Mouse (Mus musculus): ENCODE data around the gene Mucl3. TPM values are rescaled to one million over a fixed set of nuclear protein-coding genes. Genes with fewer than 3 reads are reported as not detected.

Gene Mucl3
- polyA plus RNA-seq, 1 experiment from 2014 or later = 0.08 TPM

- ATAC-seq (ENCODE audit: low read depth) (peak; percentile 33; the same call in 1 of the 2 replicates), DNase-seq (ENCODE audit: low spot score) (peak; percentile 48)
- Histone ChIP-seq H3K36me3 (ENCODE audit: control insufficient read depth, insufficient read depth, low read length) (no peaks in the 10 kb centered on the region), H3K27ac (replicated peaks; ENCODE audit: low read depth, low read length) (no peak overlapping the region), H3K4me1 (ENCODE audit: control insufficient read depth, insufficient read depth, low read length) (no peaks in the 10 kb centered on the region), H3K9me3 (ENCODE audit: control insufficient read depth, low read length) (no peaks in the 10 kb centered on the region), H3K4me3 (ENCODE audit: low read depth, low read length) (no peak overlapping the region), H3K27me3 (replicated peaks; ENCODE audit: control insufficient read depth, insufficient read depth, low read length) (no peaks in the 10 kb centered on the region), H3K4me2 (ENCODE audit: low read depth, low read length) (no peak overlapping the region), H3K9ac (ENCODE audit: low read depth, low read length) (no peak overlapping the region)
- 39% methylated on average over 7 of the region's 8 CpGs for WGBS
Observed at GRCm38 (mm10) chr17:35601736-35602354, 41.6 kb downstream of the Mucl3 start.

DNA sequence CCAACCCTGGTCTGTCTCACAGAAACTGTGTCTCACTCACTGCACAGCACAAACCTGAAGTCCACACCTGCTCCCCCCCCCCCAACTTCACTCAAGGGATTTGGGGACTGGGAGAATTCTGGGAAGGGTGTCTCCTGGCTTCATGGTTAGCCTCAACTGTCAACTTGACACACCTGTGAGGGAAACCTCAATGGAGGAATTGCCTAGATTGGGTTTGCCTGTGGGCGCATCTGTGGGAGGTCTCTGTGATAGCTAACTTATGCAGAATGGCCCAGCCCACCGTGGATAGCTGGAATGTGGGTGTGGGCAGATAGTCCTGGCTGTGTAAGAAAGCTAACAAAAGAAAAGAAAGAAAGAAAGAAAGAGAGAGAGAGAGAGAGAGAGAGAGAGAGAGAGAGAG lies 42.2 kb downstream of the Mucl3 start, which contains the start of gene Sfta2:
Gene Sfta2 (plus strand): TSS at position 301 of the 400 bp plus-strand sequence.
- ATAC-seq (ENCODE audit: low read depth) (no peak), DNase-seq (ENCODE audit: low spot score) (peak; percentile 30)
- Histone ChIP-seq H3K36me3 (ENCODE audit: control insufficient read depth, insufficient read depth, low read length) (no peaks in the 10 kb centered on the region), H3K27me3 (replicated peaks; ENCODE audit: control insufficient read depth, insufficient read depth, low read length) (no peaks in the 10 kb centered on the region), H3K9me3 (ENCODE audit: control insufficient read depth, low read length) (no peaks in the 10 kb centered on the region), H3K4me3 (ENCODE audit: low read depth, low read length) (no peak within 1 kb of the TSS), H3K4me1 (ENCODE audit: control insufficient read depth, insufficient read depth, low read length) (no peaks in the 10 kb centered on the region), H3K27ac (replicated peaks; ENCODE audit: low read depth, low read length) (no peak within 1 kb of the TSS), H3K9ac (ENCODE audit: low read depth, low read length) (no peak within 1 kb of the TSS), H3K4me2 (ENCODE audit: low read depth, low read length) (no peak within 1 kb of the TSS)
- 53% methylated on average over 2 of the region's 2 CpGs for WGBS

DNA sequence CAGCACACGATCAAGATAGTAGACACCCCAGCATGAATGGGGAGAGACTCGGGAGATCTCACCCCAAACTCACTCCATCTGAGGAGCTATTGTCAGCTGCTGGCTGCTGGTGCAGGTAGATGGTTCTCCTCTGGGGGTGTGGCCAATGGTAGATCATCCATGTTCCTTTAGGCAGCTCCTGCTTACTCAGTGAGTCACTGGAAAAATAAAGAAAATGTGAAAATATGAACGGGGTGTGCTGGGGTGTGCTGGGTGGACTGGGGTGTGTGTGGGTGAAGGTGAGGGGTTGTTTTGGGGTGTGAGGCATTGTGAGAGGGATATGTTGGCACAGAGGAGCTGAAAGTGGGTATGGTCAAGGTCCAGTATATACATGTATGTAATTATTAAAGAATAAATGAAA lies 46.1 kb downstream of the Mucl3 start:
- H3K9ac ChIP-seq (ENCODE audit: low read depth, low read length) = no peak overlapping the region
- H3K36me3 ChIP-seq (ENCODE audit: control insufficient read depth, insufficient read depth, low read length) = no peaks in the 10 kb centered on the region
- no peak overlapping the region for H3K4me2 ChIP-seq (ENCODE audit: low read depth, low read length)
- H3K27ac ChIP-seq (replicated peaks; ENCODE audit: low read depth, low read length) = no peak overlapping the region
- H3K4me1 ChIP-seq (ENCODE audit: control insufficient read depth, insufficient read depth, low read length) = no peaks in the 10 kb centered on the region
- H3K27me3 ChIP-seq (replicated peaks; ENCODE audit: control insufficient read depth, insufficient read depth, low read length) = no peaks in the 10 kb centered on the region
- no peak overlapping the region for H3K4me3 ChIP-seq (ENCODE audit: low read depth, low read length)
- WGBS = 94% methylated on average over 3 of the region's 3 CpGs
- no peak for ATAC-seq (ENCODE audit: low read depth)
- no peak for DNase-seq (ENCODE audit: low spot score)
- no peaks in the 10 kb centered on the region for H3K9me3 ChIP-seq (ENCODE audit: control insufficient read depth, low read length)

DNA sequence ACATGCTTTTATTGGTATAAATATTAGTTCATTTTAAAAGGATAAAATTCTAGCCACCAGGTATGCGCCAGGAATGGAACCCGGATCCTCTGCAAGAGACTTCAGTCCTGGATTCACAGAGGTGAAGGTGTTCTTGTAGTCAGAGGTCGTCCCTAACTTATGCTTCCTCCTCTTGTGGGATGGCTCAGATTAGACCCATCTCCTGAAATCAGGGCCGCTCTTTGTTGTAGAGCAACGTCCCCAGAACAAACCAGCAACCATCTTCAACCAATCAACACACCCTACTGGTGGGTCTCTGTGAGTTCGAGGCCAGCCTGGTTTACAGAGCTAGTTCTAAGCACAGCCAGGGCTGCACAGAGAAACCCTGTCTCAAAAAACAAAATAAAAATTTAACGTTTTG lies 49.0 kb downstream of the Mucl3 start:
- 79% methylated on average over 7 of the region's 7 CpGs for WGBS
- Histone ChIP-seq H3K4me3 (ENCODE audit: low read depth, low read length) (no peak overlapping the region), H3K27me3 (replicated peaks; ENCODE audit: control insufficient read depth, insufficient read depth, low read length) (no peaks in the 10 kb centered on the region), H3K36me3 (ENCODE audit: control insufficient read depth, insufficient read depth, low read length) (no peaks in the 10 kb centered on the region), H3K27ac (replicated peaks; ENCODE audit: low read depth, low read length) (no peak overlapping the region), H3K4me1 (ENCODE audit: control insufficient read depth, insufficient read depth, low read length) (no peaks in the 10 kb centered on the region), H3K9me3 (ENCODE audit: control insufficient read depth, low read length) (no peaks in the 10 kb centered on the region), H3K4me2 (ENCODE audit: low read depth, low read length) (no peak overlapping the region), H3K9ac (ENCODE audit: low read depth, low read length) (no peak overlapping the region)
- ATAC-seq (ENCODE audit: low read depth) (no peak), DNase-seq (ENCODE audit: low spot score) (no peak)

- Histone ChIP-seq H3K9ac (ENCODE audit: low read depth, low read length) (no peak overlapping the region), H3K4me3 (ENCODE audit: low read depth, low read length) (no peak overlapping the region), H3K9me3 (ENCODE audit: control insufficient read depth, low read length) (no peaks in the 10 kb centered on the region), H3K27me3 (replicated peaks; ENCODE audit: control insufficient read depth, insufficient read depth, low read length) (no peaks in the 10 kb centered on the region), H3K4me1 (ENCODE audit: control insufficient read depth, insufficient read depth, low read length) (no peaks in the 10 kb centered on the region), H3K4me2 (ENCODE audit: low read depth, low read length) (no peak overlapping the region), H3K27ac (replicated peaks; ENCODE audit: low read depth, low read length) (no peak overlapping the region), H3K36me3 (ENCODE audit: control insufficient read depth, insufficient read depth, low read length) (no peaks in the 10 kb centered on the region)
- ATAC-seq (ENCODE audit: low read depth) (no peak), DNase-seq (ENCODE audit: low spot score) (no peak)
- WGBS = 48% methylated on average over 4 of the region's 4 CpGs
Observed at GRCm38 (mm10) chr17:35593786-35594185, 49.7 kb downstream of the Mucl3 start.

GRCm38 (mm10) chr17:35592131-35592530 lies 51.4 kb downstream of the Mucl3 start:
- 77% methylated on average over 9 of the region's 9 CpGs for WGBS
- Histone ChIP-seq H3K4me3 (ENCODE audit: low read depth, low read length) (no peak overlapping the region), H3K4me2 (ENCODE audit: low read depth, low read length) (no peak overlapping the region), H3K27me3 (replicated peaks; ENCODE audit: control insufficient read depth, insufficient read depth, low read length) (no peaks in the 10 kb centered on the region), H3K4me1 (ENCODE audit: control insufficient read depth, insufficient read depth, low read length) (no peaks in the 10 kb centered on the region), H3K36me3 (ENCODE audit: control insufficient read depth, insufficient read depth, low read length) (no peaks in the 10 kb centered on the region), H3K9me3 (ENCODE audit: control insufficient read depth, low read length) (no peaks in the 10 kb centered on the region), H3K9ac (ENCODE audit: low read depth, low read length) (no peak overlapping the region), H3K27ac (replicated peaks; ENCODE audit: low read depth, low read length) (no peak overlapping the region)
- ATAC-seq (ENCODE audit: low read depth) (no peak), DNase-seq (ENCODE audit: low spot score) (no peak)

- no peak overlapping the region for H3K9ac ChIP-seq (ENCODE audit: low read depth, low read length)
- no peak for ATAC-seq (ENCODE audit: low read depth)
- 85% methylated on average over 15 of the region's 15 CpGs for WGBS
- H3K4me3 ChIP-seq (ENCODE audit: low read depth, low read length) = no peak overlapping the region
- no peaks in the 10 kb centered on the region for H3K9me3 ChIP-seq (ENCODE audit: control insufficient read depth, low read length)
- no peak overlapping the region for H3K4me2 ChIP-seq (ENCODE audit: low read depth, low read length)
- H3K4me1 ChIP-seq (ENCODE audit: control insufficient read depth, insufficient read depth, low read length) = no peaks in the 10 kb centered on the region
- DNase-seq (ENCODE audit: low spot score) = no peak
- no peaks in the 10 kb centered on the region for H3K36me3 ChIP-seq (ENCODE audit: control insufficient read depth, insufficient read depth, low read length)
- no peak overlapping the region for H3K27ac ChIP-seq (replicated peaks; ENCODE audit: low read depth, low read length)
- H3K27me3 ChIP-seq (replicated peaks; ENCODE audit: control insufficient read depth, insufficient read depth, low read length) = no peaks in the 10 kb centered on the region
Observed at GRCm38 (mm10) chr17:35591731-35592130, 51.8 kb downstream of the Mucl3 start.

DNA sequence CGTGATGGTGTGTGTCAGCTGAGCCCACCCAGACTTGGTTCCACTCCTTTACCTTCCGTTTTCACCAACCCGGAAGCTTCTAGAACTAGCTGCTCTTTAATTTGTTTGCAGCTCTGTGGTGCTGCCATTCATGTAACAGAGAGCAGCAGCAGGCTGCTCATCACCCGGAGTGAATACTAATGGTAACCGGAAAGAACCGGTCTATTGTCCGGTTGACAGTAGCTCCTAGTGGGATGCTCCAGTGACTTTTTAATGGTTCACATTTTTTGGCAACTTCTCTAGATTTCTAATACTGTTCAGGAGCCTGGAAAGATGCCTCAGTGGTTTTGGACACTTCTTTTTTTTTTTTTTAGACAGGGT lies 52.3 kb downstream of the Mucl3 start:
- WGBS = 90% methylated on average over 7 of the region's 7 CpGs
- H3K27me3 ChIP-seq (replicated peaks; ENCODE audit: control insufficient read depth, insufficient read depth, low read length) = no peaks in the 10 kb centered on the region
- ATAC-seq (ENCODE audit: low read depth) = no peak
- H3K4me2 ChIP-seq (ENCODE audit: low read depth, low read length) = no peak overlapping the region
- no peak overlapping the region for H3K9ac ChIP-seq (ENCODE audit: low read depth, low read length)
- no peak for DNase-seq (ENCODE audit: low spot score)
- no peaks in the 10 kb centered on the region for H3K36me3 ChIP-seq (ENCODE audit: control insufficient read depth, insufficient read depth, low read length)
- H3K4me1 ChIP-seq (ENCODE audit: control insufficient read depth, insufficient read depth, low read length) = no peaks in the 10 kb centered on the region
- H3K27ac ChIP-seq (replicated peaks; ENCODE audit: low read depth, low read length) = no peak overlapping the region
- no peaks in the 10 kb centered on the region for H3K9me3 ChIP-seq (ENCODE audit: control insufficient read depth, low read length)
- no peak overlapping the region for H3K4me3 ChIP-seq (ENCODE audit: low read depth, low read length)

All from embryonic facial prominence, embryonic 14.5 days (tissue).